Mouse (Mus musculus) midbrain, embryonic 14.5 days (tissue): ENCODE results near the gene Ctps2. TPM values are rescaled to one million over a fixed set of nuclear protein-coding genes. Genes with fewer than 3 reads are reported as not detected.

Experiments used
- ATAC-seq: fragments of 200-750 bp; cut with Nextera tagmentation; 2 replicates; pipeline ENCODE4 v1.8.0; 2017; ENCODE audit warnings: moderate number of reproducible peaks, moderate library complexity; ENCODE audit not compliant: low FRiP score, low TSS enrichment
- DNase-seq: peaks from one replicate; pipeline ENCODE4 v3.0.0-alpha.2; 2015
- H3K27ac ChIP-seq: fragments of 300-500 bp; sonication (generic); replicated peaks from 2 replicates; pipeline ENCODE4 v1.5.1; 2014; ENCODE audit warnings: mild to moderate bottlenecking, low read depth, low read length, moderate library complexity
- H3K27me3 ChIP-seq: fragments of 300-500 bp; sonication (generic); 2 replicates; pipeline ENCODE4 v1.6.1; 2014; ENCODE audit warnings: low read length, control low read depth, mixed read lengths; ENCODE audit not compliant: control insufficient read depth, insufficient read depth
- H3K36me3 ChIP-seq: fragments of 300-500 bp; sonication (generic); 2 replicates; pipeline ENCODE4 v1.6.1; 2014; ENCODE audit warnings: low read length, control low read depth; ENCODE audit not compliant: control insufficient read depth, insufficient read depth
- H3K4me1 ChIP-seq: fragments of 300-500 bp; sonication (generic); 2 replicates; pipeline ENCODE4 v1.6.1; 2014; ENCODE audit warnings: mild to moderate bottlenecking, antibody characterized with exemption, low read length, control low read depth; ENCODE audit not compliant: control insufficient read depth, insufficient read depth
- H3K4me2 ChIP-seq: fragments of 300-500 bp; sonication (generic); 2 replicates; pipeline ENCODE4 v1.6.1; 2014; ENCODE audit warnings: mild to moderate bottlenecking, low read length, moderate library complexity
- H3K4me3 ChIP-seq: fragments of 300-500 bp; sonication (generic); replicated peaks from 2 replicates; pipeline ENCODE4 v1.5.1; 2014; ENCODE audit warnings: low read depth, low read length
- H3K9ac ChIP-seq: fragments of 300-500 bp; sonication (generic); replicated peaks from 2 replicates; pipeline ENCODE4 v1.6.1; 2014; ENCODE audit warnings: mild to moderate bottlenecking, low read length, moderate library complexity
- H3K9me3 ChIP-seq: fragments of 300-500 bp; sonication (generic); 2 replicates; pipeline ENCODE4 v1.6.1; 2016; ENCODE audit warnings: low read length, control low read depth, mixed read lengths; ENCODE audit not compliant: control insufficient read depth
- WGBS: fragments of 180-500 bp; shearing (Covaris S2); extraction: QIAGEN DNeasy Blood & Tissue Kit; methylation state at CpG from one replicate; pipeline ENCODE4 v1.1.7; 2014; 5-methylcytosine and 5-hydroxymethylcytosine counted together
- microRNA counts: library from miRNA; unstranded; fragments of <30 nt; microRNA quantifications from one replicate; lab custom pipeline; 2016
- microRNA-seq: library from miRNA; unstranded; fragments of <30 nt; microRNA quantifications from one replicate; pipeline ENCODE4, GENCODE M21; 2016
- polyA plus RNA-seq: library from polyadenylated mRNA; unstranded; fragments of >200 nt; fragmentation: Nextera tagmentation; extraction: Ambion mirVana; gene quantifications from 2 replicates; pipeline ENCODE4 v1.2.1, GENCODE M21; 2014

Ctps2 gene
- polyA plus RNA-seq, 1 experiment from 2014 or later, result 116 TPM

- no peak overlapping the region for H3K4me3 ChIP-seq
- H3K9me3 ChIP-seq, result no peaks in the 10 kb centered on the region
- ATAC-seq (no peak), DNase-seq (no peak)
- no peaks in the 10 kb centered on the region for H3K4me1 ChIP-seq
- no peak overlapping the region for H3K4me2 ChIP-seq
- no peaks in the 10 kb centered on the region for H3K27me3 ChIP-seq
- H3K36me3 ChIP-seq, result 0 out of 2 replicates have a peak, but pooled peaks cover 3% of the 10 kb centered on the region
- H3K27ac ChIP-seq, result no peak overlapping the region
- no peak overlapping the region for H3K9ac ChIP-seq
These were observed 126.8 kb downstream of the Ctps2 start for GRCm38 (mm10) chrX:163027864-163028263.

DNA sequence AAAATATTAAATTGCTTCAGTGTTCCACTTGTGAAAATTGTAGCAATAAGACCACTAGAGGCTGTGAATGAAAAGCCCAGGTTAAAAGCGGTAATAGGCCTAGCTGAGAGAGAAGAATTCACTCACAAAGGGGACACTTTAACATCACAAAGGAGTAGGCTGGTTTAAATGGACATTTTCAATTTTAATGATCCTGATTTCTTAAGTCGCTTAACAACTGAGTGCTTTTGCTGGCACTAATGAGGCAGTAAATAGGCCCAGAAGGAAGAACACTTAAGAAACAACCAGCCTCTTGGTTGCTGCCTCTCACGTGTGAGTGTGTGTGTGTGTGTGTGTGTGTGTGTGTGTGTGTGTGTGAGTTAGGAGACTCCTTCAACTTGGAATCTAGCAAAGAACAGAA is 137.7 kb downstream of the Ctps2 start:
- no peak for ATAC-seq
- no peaks in the 10 kb centered on the region for H3K9me3 ChIP-seq
- no peaks in the 10 kb centered on the region for H3K27me3 ChIP-seq
- no peak for DNase-seq
- WGBS, result 63% methylated on average over 3 of the region's 3 CpGs
- H3K4me1 ChIP-seq, result no peaks in the 10 kb centered on the region
- no peak overlapping the region for H3K9ac ChIP-seq
- H3K4me3 ChIP-seq, result no peak overlapping the region
- H3K36me3 ChIP-seq, result no peaks in the 10 kb centered on the region
- no peak overlapping the region for H3K27ac ChIP-seq
- no peak overlapping the region for H3K4me2 ChIP-seq

GRCm38 (mm10) chrX:163042771-163043170 is 141.7 kb downstream of the Ctps2 start:
- no peak overlapping the region for H3K9ac ChIP-seq
- no peak overlapping the region for H3K27ac ChIP-seq
- H3K4me1 ChIP-seq, result no peaks in the 10 kb centered on the region
- H3K27me3 ChIP-seq, result no peaks in the 10 kb centered on the region
- H3K4me2 ChIP-seq, result no peak overlapping the region
- ATAC-seq (no peak), DNase-seq (no peak)
- H3K4me3 ChIP-seq, result no peak overlapping the region
- H3K36me3 ChIP-seq, result no peaks in the 10 kb centered on the region
- WGBS, result 89% methylated on average over 1 of the region's 1 CpGs
- no peaks in the 10 kb centered on the region for H3K9me3 ChIP-seq

DNA sequence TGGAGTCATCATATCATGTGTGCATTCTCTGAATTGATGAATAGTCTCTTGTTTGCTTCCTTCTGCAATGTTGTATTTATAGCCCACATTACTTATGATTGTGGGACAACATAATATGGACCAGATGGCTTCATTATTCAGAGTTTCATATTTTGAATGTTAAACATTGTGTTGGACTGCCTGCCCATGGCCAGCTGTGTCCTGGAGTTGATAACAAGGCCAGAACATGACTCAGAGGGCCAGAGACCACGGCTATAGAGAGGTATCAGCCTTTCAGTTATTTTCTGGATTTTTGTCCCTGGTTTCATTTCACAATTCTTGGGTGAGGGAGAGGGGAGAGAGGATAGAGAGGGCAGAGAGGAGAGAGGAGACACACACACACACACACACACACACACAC is 162.9 kb downstream of the Ctps2 start:
- Histone ChIP-seq H3K27ac (no peak overlapping the region), H3K27me3 (no peaks in the 10 kb centered on the region), H3K36me3 (no peaks in the 10 kb centered on the region), H3K9me3 (no peaks in the 10 kb centered on the region), H3K9ac (no peak overlapping the region), H3K4me2 (no peak overlapping the region), H3K4me3 (no peak overlapping the region), H3K4me1 (no peaks in the 10 kb centered on the region)
- WGBS, result 78% methylated on average over 1 of the region's 1 CpGs
- DNase-seq (no peak), ATAC-seq (no peak)

MicroRNA genes within 50 kb of the gene (microRNA counts, 519-probe panel; counts per million panel counts)
- not detected for microRNA mmu-miR-3473 (lab: Ali Mortazavi, UCI)

Small RNAs within 50 kb of the gene (microRNA-seq; reads per million reads assigned to microRNA genes)
- gene Mir3473a, result not detected

Other genes with a start within 250 kb of the Ctps2 start
- gene Rbbp7, start 140.8 kb upstream of the Ctps2 start, polyA plus RNA-seq, result 192 and 214 TPM in 2 replicates
- 13.4 and 15.0 TPM in 2 replicates for gene Txlng, start 71.8 kb upstream of the Ctps2 start, polyA plus RNA-seq
- 31.4 and 35.3 TPM in 2 replicates for gene Syap1, start 12.8 kb upstream of the Ctps2 start, polyA plus RNA-seq
- gene S100g, start 63.4 kb downstream of the Ctps2 start, polyA plus RNA-seq, result 0.51 TPM in 1 of 2 replicates, not detected in the other